Mouse (Mus musculus) G1E-ER4 (cell line): ENCODE results near the gene Gm20388. TPM values are rescaled to one million over a fixed set of nuclear protein-coding genes. Genes with fewer than 3 reads are reported as not detected.

Experiments
- GATA1 ChIP-seq: IDR thresholded peaks from one replicate; pipeline ENCODE4 v1.8.0; 2012; ENCODE audit warnings: low read length, inconsistent platforms
- polyA plus RNA-seq: library from polyadenylated mRNA; stranded (reverse); fragments of >175 nt; gene quantifications from 2 replicates; pipeline ENCODE4 v1.2.3, GENCODE M21; 2012

Gene Gm20388
- polyA plus RNA-seq, 1 experiment = not detected

GRCm38 (mm10) chr8:121673153-121673552, 1762.5 kb downstream of the Gm20388 start:
- TF ChIP-seq GATA1 = no peak

DNA sequence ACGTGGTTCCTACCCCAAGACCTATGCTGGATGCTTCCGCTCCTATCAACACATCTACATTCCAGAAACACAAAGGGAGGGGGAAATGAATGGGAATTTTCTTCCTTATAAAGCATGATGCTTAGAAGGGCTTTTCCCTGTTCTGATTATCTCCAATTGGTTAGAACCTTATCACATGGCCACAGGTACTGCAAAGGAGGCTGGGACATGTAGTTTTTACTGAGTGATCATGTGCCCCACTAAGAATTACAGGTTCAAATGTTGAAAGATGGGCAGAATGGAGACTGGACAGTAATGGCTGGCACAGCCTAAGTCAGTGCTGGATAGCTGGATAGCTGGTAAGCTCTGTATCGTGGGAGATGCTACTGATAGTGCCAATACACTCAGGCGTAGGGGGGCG, 1763.3 kb downstream of the Gm20388 start:
- TF ChIP-seq GATA1 = no peak

DNA sequence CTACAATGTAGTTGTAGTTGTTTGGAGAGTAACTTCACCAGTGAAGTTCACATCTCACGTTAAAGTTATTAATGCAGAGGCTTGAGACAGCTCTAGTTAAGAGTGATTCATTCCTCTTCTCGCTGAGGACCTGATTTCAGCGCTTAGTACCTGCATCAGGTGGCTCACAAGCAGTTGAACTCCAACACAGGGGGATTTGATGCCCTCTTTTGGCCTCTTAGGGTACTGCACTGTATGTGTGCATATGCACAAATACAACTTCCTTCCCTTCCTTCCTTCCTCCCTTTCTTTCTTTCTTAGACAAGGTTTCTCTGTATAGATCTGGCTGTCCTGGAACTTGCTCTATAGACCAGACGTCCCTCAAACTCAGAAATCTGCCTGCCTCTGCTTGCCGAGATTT, 1763.9 kb downstream of the Gm20388 start:
- TF ChIP-seq GATA1 = no peak

DNA sequence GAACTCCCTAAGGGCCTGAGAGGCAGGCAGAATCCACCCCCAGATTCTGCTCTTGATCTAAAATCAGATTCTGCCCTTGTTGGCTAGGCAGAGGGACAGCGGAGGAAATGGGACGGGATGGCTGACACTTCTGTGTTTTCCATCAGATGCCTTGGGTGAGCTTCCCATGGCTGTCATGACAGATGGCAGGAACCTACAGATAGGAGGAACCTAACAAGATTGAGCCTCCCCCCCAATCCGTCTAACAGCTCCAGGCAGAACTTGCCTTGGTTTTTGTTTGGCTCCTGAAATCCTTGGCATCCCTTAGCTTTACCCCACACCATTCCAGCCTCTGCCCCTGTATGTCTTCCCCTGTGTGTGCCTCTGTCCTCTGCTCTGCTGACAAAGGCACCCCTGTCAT, 1764.5 kb downstream of the Gm20388 start:
- no peak for TF ChIP-seq GATA1

DNA sequence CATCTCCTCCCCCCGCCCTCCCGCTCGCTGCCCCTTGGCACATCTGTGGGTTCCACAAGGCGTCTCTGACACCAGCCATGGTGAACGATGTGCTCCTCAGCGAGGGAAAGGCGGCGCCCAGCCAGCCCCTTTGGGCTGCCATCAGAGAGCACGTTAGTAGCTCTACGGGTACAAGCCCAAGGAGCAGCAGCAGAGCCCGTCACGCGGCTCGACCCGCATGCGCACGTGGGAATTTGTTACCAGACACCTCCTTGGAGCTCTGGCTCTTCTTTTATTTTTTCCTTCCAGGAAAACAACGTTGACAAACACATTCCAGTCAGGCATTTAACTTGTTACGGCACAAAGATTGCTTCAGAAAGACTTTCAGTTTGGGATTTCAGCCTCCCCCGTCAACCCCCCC, 1765.1 kb downstream of the Gm20388 start:
- no peak for TF ChIP-seq GATA1

DNA sequence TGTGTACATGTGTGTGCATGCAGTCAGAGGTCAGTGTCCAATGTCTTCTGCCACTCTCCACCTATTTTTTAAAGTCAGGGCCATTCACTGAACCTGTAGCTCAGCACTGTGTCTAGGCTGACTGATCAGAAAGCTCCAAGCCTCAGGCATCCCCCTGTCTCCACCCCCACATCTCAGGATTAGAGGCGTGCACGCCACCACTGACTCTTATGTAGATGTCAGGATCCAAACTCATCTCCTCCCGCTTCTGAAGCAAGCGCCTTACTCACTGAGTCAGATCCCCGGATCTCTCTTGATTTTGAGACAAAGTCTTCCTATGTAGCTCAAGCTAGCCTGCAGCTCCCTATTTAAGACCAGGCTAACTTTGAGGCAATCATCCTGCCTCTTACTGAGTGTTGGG, 1768.1 kb downstream of the Gm20388 start:
- TF ChIP-seq GATA1 = no peak

- TF ChIP-seq GATA1 = no peak
Observed at GRCm38 (mm10) chr8:121680896-121681295, 1770.3 kb downstream of the Gm20388 start.

DNA sequence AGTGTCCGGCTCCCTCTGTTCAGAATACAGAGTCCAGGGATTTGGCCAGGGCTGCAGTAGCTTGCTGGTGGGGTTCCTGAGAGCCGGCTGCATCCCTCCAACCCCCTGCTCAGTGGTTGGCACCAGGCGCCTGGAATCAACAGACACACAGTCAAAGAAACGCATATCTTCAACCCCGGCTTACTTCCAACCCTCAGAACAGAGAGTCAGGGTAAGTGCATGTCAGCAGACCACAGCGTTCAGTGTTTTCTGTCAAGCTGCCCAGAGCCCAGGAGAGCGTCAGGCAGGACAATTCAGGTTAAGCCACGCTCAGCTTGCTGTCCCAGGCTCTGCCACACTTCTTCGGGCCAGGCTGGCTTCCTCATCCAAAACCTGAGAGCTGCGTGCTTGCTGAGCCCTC, 1770.8 kb downstream of the Gm20388 start:
- TF ChIP-seq GATA1 = no peak

GRCm38 (mm10) chr8:121683083-121683832, 1772.6 kb downstream of the Gm20388 start:
- TF ChIP-seq GATA1 = no peak

- TF ChIP-seq GATA1 = no peak
Observed at GRCm38 (mm10) chr8:121685419-121685818, 1774.8 kb downstream of the Gm20388 start.

GRCm38 (mm10) chr8:121687455-121688161, 1777.0 kb downstream of the Gm20388 start:
- TF ChIP-seq GATA1 = no peak

DNA sequence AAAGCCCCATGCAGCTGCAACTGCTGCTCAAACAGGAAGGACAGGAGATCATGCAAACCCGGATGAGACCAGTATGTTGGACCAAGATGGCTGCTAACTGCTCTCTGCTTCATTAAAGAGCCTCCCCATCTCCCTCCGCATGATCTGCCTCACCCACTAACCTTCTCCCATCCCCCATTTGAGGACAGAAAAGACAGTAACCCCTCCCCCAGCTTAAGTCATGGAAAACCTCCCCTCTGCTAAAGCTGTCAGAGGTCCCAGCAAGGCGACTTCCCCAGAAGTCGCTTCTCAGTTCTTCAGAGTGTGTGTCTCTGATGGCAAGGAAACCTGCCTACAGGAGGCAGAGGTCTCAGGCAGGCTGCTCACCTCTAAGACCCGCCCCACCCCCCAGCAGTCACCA, 1777.9 kb downstream of the Gm20388 start:
- TF ChIP-seq GATA1 = no peak

GRCm38 (mm10) chr8:121694453-121694852, 1783.8 kb downstream of the Gm20388 start:
- TF ChIP-seq GATA1 = no peak

DNA sequence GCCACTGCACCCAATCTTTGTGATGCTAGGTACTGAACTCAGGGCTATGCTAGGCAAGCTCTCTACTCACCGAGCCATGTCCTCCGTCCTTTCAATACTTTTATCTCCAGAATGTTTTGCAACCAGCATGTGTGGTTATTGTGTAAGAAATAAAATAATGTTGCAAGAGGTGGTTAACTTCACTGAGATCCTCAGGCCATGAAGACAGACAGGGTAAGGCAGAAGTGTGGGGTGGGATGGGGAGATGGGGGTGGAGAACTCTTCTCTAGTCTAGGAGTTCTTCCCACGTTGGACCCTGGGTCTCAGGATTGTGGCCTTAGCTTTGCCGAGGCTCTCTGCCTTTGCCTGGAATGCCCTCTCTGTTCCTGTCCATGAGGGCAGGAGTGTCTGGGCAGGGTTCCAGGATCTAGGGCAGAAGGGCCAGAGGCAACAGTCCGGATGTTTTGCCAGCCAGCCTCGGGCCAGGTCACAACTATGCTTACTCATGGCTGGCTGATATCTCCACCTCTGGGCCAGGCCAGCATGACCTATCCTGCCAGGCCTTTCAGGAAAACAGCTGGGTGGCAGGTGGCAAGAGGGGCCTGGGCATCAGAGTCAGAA, 1785.0 kb downstream of the Gm20388 start:
- TF ChIP-seq GATA1 = no peak

GRCm38 (mm10) chr8:121697735-121698614, 1787.3 kb downstream of the Gm20388 start:
- TF ChIP-seq GATA1 = no peak

GRCm38 (mm10) chr8:121698615-121699101, 1788.0 kb downstream of the Gm20388 start:
- TF ChIP-seq GATA1 = no peak

DNA sequence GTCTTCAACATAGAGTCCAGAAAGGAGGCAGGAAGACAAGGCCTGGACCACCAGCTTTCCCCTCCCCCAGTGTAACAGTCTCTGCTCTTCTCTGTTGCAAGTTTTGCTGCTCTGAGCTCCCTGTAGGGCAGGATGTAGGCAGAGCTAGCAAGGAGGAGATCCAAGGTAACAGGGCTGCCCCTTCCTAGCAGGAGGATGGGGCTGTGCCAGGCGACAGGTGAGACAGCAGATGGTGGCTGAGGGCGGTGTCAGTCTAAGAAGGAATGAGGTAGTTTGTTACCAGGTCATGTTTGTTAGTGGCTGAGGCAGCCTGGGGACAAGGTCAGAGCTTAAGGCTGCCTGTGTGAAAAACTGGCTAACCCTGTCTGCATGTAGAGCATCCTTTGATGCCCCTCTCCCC, 1789.3 kb downstream of the Gm20388 start:
- no peak for TF ChIP-seq GATA1
